Mouse (Mus musculus) E14TG2a.4 (cell line): ENCODE data around the gene Rtn4r.

ENCODE experiments used
- CTCF ChIP-seq: conservative IDR thresholded peaks from 2 replicates; pipeline ENCODE4 v1.5.1; 2014; ENCODE audit warnings: low read length
- POU5F1 ChIP-seq: IDR thresholded peaks from 2 replicates; pipeline ENCODE4 v1.6.1; 2014; ENCODE audit warnings: low read length, borderline replicate concordance

GRCm38 (mm10) chr16:18200062-18200461 is 72.6 kb downstream of the Rtn4r start:
- TF ChIP-seq CTCF (no peak), POU5F1 (no peak)
